15 mouse cellular contexts compared by ENCODE assay signal in the genomic region with DNA sequence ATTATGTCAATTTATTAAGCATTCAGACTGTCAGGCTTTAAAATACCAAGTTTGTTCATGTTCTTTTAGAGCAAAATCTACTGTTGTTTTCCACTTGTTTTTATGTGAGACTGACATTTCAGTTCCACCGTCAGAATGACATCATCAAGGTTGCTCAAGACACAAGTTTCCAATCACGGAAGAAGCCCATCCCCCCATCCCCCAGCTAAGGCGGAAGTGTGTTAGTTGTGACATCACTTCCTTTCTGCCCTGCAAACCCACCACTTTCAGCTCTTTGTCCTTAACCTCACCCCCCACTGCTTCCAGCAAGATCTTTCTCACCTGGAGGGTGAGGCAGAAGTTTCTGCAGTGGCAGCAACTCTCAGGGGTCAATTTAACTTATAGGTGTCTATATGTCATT. TPM values are rescaled to one million over a fixed set of nuclear protein-coding genes. Genes with fewer than 3 reads are reported as not detected.
A peak's percentile ranks its signal among the peaks of the same experiment; 100 is the strongest.
DNase-seq lines count a peak whose midpoint lies in the region; ATAC-seq and TF ChIP-seq lines count a peak whose summit lies in the region.
"Had no signal": no experiment of that assay in that cellular context is flagged by ENCODE, and none has a peak within 500 bp of the region (broad histone marks: within the 10 kb centered on the region; RNA-seq: fewer than 3 reads in every experiment).

No protein-coding gene starts in this region.

- no peaks in the 10 kb centered on the region for H3K36me3 ChIP-seq in lung, postnatal 0 days (ENCODE audit: insufficient read depth, low read length)
- H3K36me3 ChIP-seq in midbrain, embryonic 13.5 days = peaks cover 55% of the 10 kb centered on the region

- no peak overlapping the region for H3K9ac ChIP-seq in lung, postnatal 0 days (replicated peaks; ENCODE audit: low read depth)
- H3K9ac ChIP-seq in midbrain, embryonic 13.5 days (replicated peaks) = no peak overlapping the region
- H3K9ac ChIP-seq: embryonic facial prominence, embryonic 12.5 days; hindbrain, embryonic 13.5 days; limb, embryonic 15.5 days; midbrain, embryonic 12.5 days had no signal

- no peaks in the 10 kb centered on the region for H3K27me3 ChIP-seq in lung, postnatal 0 days (replicated peaks; ENCODE audit: insufficient read depth, low read length)
- no peaks in the 10 kb centered on the region for H3K27me3 ChIP-seq in midbrain, embryonic 13.5 days
- H3K27me3 ChIP-seq: embryonic facial prominence, embryonic 12.5 days; hindbrain, embryonic 13.5 days; limb, embryonic 15.5 days; midbrain, embryonic 12.5 days; Patski had no signal

- no peak for TF ChIP-seq POLR2A in lung, adult 2 months (IDR thresholded peaks at IDR 0.05; ENCODE audit: borderline replicate concordance, extremely low read depth, low read depth, low read length)

- no peaks in the 10 kb centered on the region for H3K9me3 ChIP-seq in lung, postnatal 0 days (ENCODE audit: low read length)
- H3K9me3 ChIP-seq in midbrain, embryonic 13.5 days = no peaks in the 10 kb centered on the region
- H3K9me3 ChIP-seq: embryonic facial prominence, embryonic 12.5 days; hindbrain, embryonic 13.5 days; limb, embryonic 15.5 days; midbrain, embryonic 12.5 days had no signal

- no peak overlapping the region for H3K4me3 ChIP-seq in lung, postnatal 0 days (ENCODE audit: low read depth, low read length)
- H3K4me3 ChIP-seq in lung, adult 2 months (replicated peaks; ENCODE audit: extremely low read depth, low read depth, low read length) = no peak overlapping the region
- H3K4me3 ChIP-seq in midbrain, embryonic 13.5 days (replicated peaks) = no peak overlapping the region
- H3K4me3 ChIP-seq: embryonic facial prominence, embryonic 12.5 days; hindbrain, embryonic 13.5 days; limb, embryonic 15.5 days; midbrain, embryonic 12.5 days had no signal

- no peak for TF ChIP-seq EP300 in lung, postnatal 0 days (IDR thresholded peaks at IDR 0.05)

- 40% methylated on average over 3 of the region's 3 CpGs for WGBS in lung, postnatal 0 days
- 40% methylated on average over 3 of the region's 3 CpGs for WGBS in lung, adult 2 months
- 88% methylated on average over 3 of the region's 3 CpGs for WGBS in midbrain, embryonic 13.5 days

- no peak overlapping the region for H3K27ac ChIP-seq in lung, postnatal 0 days (ENCODE audit: low read length)
- H3K27ac ChIP-seq in midbrain, embryonic 13.5 days = no peak overlapping the region
- H3K27ac ChIP-seq: embryonic facial prominence, embryonic 12.5 days; hindbrain, embryonic 13.5 days; kidney, postnatal 0 days; limb, embryonic 15.5 days; midbrain, embryonic 12.5 days had no signal

- no peaks in the 10 kb centered on the region for H3K4me1 ChIP-seq in lung, postnatal 0 days (ENCODE audit: insufficient read depth, low read depth, low read length)
- H3K4me1 ChIP-seq in lung, adult 2 months (ENCODE audit: control insufficient read depth, insufficient read depth, low read length) = no peaks in the 10 kb centered on the region; the same call in 1 of the 2 replicates
- no peaks in the 10 kb centered on the region for H3K4me1 ChIP-seq in midbrain, embryonic 13.5 days (replicated peaks)
- H3K4me1 ChIP-seq: embryonic facial prominence, embryonic 12.5 days; hindbrain, embryonic 13.5 days; limb, embryonic 15.5 days; midbrain, embryonic 12.5 days had no signal

- no peak overlapping the region for H3K4me2 ChIP-seq in lung, postnatal 0 days (replicated peaks; ENCODE audit: low read depth, low read length)
- no peak overlapping the region for H3K4me2 ChIP-seq in midbrain, embryonic 13.5 days (replicated peaks)
- H3K4me2 ChIP-seq: embryonic facial prominence, embryonic 12.5 days; hindbrain, embryonic 13.5 days; limb, embryonic 15.5 days; midbrain, embryonic 12.5 days had no signal

- no peak for ATAC-seq in lung, postnatal 0 days
- ATAC-seq in inflammation-experienced regulatory T-cells, adult 6 months = peak; percentile 93
- ATAC-seq in midbrain, embryonic 13.5 days = no peak
- ATAC-seq: forebrain, embryonic 14.5 days; Patski had no signal

- no peak for TF ChIP-seq CTCF in lung, postnatal 0 days (IDR thresholded peaks at IDR 0.05)
- no peak for TF ChIP-seq CTCF in lung, adult 2 months (IDR thresholded peaks at IDR 0.05; ENCODE audit: insufficient read depth, low read length)

- peak; percentile 64 for DNase-seq in lung, postnatal 0 days (ENCODE audit: low spot score)
- no peak for DNase-seq in lung, adult 2 months
- peak; percentile 85 for DNase-seq in R1 (ENCODE audit: low read depth, low spot score)
- DNase-seq in thymus, postnatal 25 days = peak; percentile 38
- DNase-seq in right cerebral cortex, postnatal 4 days = no peak
- no peak for DNase-seq in gastrocnemius, postnatal 4 days (ENCODE audit: low spot score in 2 of 2)

RNA-seq across cellular contexts. Expression of a gene that starts 16.2 kb away (rescaled TPM):
- 3.4 and 3.7 TPM in 2 replicates for polyA plus RNA-seq in lung, postnatal 0 days (2015; fragmentation: Nextera tagmentation; extraction: Ambion mirVana)
- 2.6 and 2.9 TPM in 2 replicates for polyA plus RNA-seq in lung, adult 2 months (2012; rRNA removed)
- under 1 TPM; 0.35 to 0.45 (median 0.42) TPM for polyA plus RNA-seq in inflammation-experienced regulatory T-cells, adult 6 months (2017; shearing (Covaris generic))
- polyA plus RNA-seq in midbrain, embryonic 13.5 days (2015; fragmentation: Nextera tagmentation; extraction: Ambion mirVana) = 5.2 and 6.1 TPM in 2 replicates
- 1 to 10 TPM; 6.2 TPM for total RNA-seq in gastrocnemius, postnatal 4 days (2021)

RNA-seq across cellular contexts. Expression of a gene that starts 31.8 kb away (rescaled TPM):
- 10.0 and 10.4 TPM in 2 replicates for polyA plus RNA-seq in lung, postnatal 0 days (2015; fragmentation: Nextera tagmentation; extraction: Ambion mirVana)
- 20.8 and 28.8 TPM in 2 replicates for polyA plus RNA-seq in lung, adult 2 months (2012; rRNA removed)
- polyA plus RNA-seq in inflammation-experienced regulatory T-cells, adult 6 months (2017; shearing (Covaris generic)) = 1 to 10 TPM; 2.9 to 4.0 (median 3.4) TPM
- polyA plus RNA-seq in midbrain, embryonic 13.5 days (2015; fragmentation: Nextera tagmentation; extraction: Ambion mirVana) = 10.1 and 14.0 TPM in 2 replicates
- 100 to 1,000 TPM; 151 to 160 TPM for total RNA-seq in gastrocnemius, postnatal 4 days (2021)

Comparison
In these comparisons a context has a peak if more than half of its experiments do, and no peak if none do; other contexts are left out.
1. DNase-seq: peak in lung, postnatal 0 days (single experiment), R1 (single experiment) and thymus, postnatal 25 days (single experiment); none in lung, adult 2 months (single experiment), right cerebral cortex, postnatal 4 days (single experiment) and gastrocnemius, postnatal 4 days (0 of 2).